Mouse (Mus musculus): ENCODE measurements around the gene Cntnap2.

- TF ChIP-seq USF2 (conservative IDR thresholded peaks at IDR 0.05; ENCODE audit: low read depth, low read length) (no peak), CTCF (conservative IDR thresholded peaks at IDR 0.05 in 1 of 2, IDR thresholded peaks at IDR 0.05 in 1 of 2; ENCODE audit: low read depth in 2 of 2, low read length in 2 of 2) (no peak), MAX (IDR thresholded peaks at IDR 0.05; ENCODE audit: low read length) (no peak), POLR2A (IDR thresholded peaks at IDR 0.05; ENCODE audit: low read depth, low read length) (no peak)
Measured at GRCm38 (mm10) chr6:46263171-46263570, 1204.0 kb downstream of the Cntnap2 start.
